Mouse (Mus musculus): ENCODE data around the gene Slc10a1.

Gene Slc10a1

DNA sequence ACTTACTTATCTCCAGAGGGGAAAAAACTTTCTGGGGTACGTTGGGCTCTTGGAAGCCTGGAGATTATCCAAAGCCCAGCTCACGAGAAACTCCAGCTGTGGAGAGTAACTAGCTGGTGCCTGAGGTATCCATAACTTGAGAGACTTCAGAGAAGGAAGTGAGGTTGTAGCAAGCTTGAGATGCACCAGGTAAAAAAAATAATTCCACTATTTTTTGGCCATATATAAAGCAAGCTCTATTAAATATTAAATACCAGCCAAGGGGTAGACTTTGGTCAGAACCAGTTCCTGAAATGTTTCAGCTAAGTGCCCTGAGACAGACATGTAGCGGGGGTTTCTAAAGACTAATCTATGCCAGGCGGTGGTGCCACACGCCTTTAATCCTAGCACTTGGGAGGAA, at the start of gene Slc10a1:
Gene Slc10a1, minus strand, starts transcription at position 101 of the 400 bp plus-strand sequence.
- no peak for DNase-seq (ENCODE audit: low spot score in 2 of 2)

DNA sequence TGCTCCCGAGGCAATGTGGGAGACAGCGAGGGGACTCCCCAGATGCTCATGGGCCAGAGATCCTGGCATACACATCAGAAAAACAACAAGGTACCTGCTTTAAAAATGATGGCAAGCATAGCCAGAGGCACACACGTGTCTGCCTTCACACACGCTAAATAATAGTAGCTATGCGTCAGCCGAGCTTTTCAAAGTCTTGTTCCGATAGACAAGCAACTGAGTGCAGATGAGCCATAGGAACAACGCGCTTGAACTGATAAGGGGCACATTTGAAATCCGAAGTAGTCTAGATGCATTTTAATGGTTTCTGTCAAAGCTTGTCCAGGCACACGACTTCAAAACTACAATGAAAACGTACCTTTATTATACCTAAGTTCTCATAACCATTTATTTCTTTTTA, 49.1 kb upstream of the Slc10a1 start:
- DNase-seq (ENCODE audit: low spot score in 2 of 2), result no peak

DNA sequence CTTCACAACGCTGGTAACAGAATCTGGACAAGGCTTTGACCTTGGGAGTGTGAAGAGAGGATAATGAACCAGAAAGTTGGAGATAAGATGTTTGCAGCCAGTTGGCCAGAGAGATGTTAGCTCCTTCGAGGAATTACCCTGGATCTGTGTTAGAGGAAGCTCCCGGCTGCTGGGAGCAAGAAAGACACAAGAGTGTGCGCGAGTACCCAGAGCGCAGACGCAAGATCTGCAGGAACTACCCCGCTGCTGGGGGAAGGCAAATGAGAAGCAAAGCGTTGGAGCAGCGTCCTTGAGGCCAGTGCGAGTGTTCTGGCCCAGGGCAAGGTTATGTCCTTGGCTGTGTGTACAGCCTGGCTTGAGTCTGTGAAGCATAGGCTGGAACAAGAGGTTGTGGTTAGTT, 45.0 kb upstream of the Slc10a1 start:
- no peak for DNase-seq (ENCODE audit: low spot score in 2 of 2)

DNA sequence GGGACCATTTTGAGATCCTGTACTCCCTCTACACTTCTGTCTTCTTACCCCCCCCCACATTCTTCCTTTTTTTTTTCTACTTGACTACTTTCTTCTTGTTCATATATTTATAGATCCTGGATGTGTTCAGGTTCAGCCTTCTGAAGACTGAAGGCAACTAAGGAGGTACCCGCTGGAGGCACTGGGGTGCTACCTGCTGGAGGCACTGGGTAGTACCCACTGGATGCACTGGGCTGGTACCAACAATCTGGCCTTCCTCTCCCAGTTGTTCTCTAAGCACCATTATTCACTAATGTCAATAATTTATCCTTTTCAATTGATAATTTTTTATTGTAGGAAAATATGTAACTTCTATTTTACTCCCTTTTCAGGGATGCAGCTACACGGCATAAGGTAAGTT, 43.5 kb upstream of the Slc10a1 start:
- DNase-seq (ENCODE audit: low spot score in 2 of 2), result no peak

DNA sequence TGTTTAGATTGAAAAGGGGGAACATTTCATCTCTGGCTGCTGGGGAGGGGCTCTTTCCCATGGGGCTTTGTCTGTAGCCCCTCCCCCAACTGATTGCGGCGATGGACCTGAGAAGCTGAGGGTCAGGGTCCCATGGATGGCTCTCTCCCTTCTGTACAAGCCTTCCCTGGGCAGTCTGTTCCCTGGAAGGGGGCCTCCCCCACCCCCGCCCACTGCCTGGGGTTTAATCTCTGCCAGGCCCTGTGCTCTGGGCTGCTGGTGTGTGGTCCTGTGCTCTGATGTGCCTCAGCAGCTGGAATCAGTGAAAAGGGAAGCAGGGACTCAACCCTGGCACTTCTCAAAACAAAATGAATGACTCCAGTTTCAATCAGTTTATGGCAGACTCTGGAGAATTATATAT, 41.3 kb upstream of the Slc10a1 start:
- no peak for DNase-seq (ENCODE audit: low spot score in 2 of 2)

DNA sequence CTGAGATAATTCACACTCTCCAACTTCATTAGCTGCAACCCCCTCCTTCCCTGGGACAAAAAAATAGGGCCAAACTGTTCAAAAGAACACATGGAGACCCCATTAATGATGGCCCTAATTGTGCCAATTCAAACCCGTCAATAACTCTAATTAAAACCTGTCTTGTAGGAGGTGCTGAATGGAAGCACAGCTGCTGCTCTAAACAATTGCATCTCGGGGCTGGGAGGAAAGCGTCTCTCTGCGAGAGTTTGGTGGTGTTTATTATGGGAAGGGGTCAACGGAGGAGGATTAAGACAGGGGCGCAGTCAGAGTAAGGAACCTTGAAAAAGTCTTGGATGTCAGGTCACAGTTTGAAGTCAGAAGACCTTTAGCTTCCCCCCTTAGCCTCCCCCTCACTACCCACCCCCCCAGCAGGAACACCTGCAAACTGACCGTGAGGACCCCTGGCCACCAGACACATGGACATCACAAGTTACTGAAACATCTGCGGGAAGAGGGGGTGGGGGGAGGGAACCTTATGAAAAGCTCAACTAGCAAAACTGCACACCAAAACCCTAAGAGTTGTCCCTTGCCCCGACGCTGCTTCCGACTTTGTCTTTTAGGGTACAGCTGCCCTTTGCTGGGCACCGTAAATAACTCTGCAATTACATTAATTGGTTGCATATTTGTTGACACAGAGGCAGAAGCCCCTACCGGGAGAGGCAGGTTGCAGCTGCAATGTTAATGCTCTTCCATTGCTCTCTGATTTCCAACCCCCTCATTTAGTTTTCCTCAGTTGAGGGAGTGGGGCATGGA, 34.5 kb upstream of the Slc10a1 start:
- DNase-seq (ENCODE audit: low spot score in 2 of 2), result no peak

DNA sequence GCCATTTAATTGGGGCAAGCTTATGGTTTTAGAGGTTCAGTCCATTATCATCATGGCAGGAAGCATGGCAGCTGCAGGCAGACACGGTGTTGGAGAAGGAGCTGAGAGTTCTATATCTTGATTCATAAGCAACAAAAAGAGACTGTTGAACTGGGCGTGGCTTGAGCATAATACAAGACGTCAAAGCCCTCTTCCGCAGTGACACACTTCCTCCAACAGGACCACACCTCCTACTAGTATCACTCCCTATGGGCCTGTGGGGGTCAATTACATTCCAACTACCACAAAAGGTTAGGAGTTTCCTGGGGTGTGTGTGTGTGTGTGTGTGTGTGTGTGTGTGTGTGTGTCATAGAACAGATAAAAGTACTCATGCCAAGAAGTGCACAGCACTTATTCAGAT, 32.4 kb upstream of the Slc10a1 start:
- no peak for DNase-seq (ENCODE audit: low spot score in 2 of 2)

DNA sequence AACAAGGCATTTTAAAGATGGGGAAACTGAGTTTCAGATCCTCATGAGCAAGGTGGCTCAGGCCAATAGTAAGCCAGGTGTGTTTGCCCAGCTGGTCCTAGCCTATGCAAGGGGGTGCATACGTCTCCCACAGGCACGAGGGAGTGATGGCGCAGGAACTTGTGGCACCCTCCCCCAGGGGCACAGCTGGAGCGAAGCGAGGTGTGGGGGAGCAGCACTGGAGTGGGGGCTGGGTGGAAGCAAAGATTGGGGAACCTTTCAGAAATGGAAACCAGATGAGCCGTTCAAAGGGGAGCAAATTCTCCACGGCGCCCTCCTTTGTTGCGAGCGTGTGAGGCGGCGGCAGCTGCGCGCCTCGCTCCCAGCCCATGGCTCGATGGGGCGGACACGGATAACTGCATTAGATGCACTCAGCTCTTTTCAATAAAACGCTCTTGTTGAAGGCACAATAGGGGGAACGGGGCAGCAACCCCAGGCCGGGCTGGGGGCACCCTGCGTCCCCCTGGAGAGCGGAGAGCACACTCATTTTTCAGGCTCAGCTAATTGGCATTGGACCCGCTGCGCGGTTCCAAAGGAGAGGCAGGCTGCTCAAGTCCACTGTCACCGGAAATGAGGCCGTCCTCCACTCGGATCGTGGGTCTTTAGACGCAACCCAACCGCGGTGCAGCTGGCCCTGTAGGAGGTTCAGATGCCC, 30.2 kb upstream of the Slc10a1 start:
- DNase-seq (ENCODE audit: low spot score in 2 of 2), result no peak

DNA sequence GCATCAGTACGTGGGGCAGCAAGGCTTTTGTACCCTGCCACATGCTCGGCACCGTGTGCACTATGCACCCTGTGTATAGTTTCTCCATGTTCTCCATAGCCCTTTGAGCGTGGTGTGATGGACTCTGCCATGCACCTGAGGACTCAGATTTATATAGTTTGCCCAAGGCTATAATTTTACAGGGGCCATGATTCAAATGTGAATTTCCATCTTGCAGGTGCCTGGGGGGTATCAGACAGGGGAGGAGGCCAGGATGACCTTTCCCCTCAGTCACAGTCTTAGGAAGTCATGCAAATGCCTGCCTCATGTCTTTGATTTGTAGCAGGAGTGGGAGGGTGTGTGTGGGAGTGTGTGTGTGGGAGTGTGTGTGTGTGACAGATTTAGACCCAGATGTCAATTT, 29.1 kb upstream of the Slc10a1 start:
- DNase-seq (ENCODE audit: low spot score in 2 of 2), result no peak

DNA sequence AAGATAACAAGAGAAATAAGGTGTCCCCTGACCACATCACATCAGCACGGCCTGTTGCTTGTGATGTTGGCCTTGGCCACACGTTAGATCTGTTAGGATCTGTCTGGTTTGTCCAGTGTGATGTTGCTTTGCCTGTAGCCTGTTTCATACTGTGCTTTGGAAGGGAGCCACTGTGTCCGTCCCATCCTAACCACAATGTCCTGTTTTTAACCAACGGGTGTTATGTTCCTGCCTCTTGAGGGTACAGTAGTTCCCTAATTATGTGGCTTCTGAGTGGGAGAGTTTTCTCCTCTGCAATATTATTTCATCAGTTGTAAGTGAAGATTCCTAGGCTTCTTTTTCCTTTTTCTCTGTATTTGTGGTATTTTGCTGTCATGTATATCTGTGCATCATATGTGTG, 26.8 kb upstream of the Slc10a1 start:
- no peak for DNase-seq (ENCODE audit: low spot score in 2 of 2)

DNA sequence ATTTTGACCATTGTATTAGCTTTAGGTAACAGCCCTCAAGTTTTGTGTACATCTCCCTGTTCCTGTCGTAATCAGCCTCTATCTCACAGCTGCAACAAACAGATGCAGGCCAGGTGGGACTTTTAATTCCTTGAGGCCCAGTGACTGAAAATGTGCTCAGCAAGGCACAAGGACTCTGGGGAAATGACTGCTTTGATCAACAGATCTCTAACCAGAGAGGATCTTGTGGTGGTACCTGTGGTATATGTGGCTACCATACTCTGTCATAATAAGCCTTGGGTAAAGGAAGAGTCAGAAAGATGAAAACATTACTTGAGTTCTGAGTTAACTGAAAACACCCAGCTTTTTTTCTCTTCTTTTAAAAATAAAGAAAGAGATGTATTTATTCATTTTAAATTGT, 25.3 kb upstream of the Slc10a1 start:
- no peak for DNase-seq (ENCODE audit: low spot score in 2 of 2)

DNA sequence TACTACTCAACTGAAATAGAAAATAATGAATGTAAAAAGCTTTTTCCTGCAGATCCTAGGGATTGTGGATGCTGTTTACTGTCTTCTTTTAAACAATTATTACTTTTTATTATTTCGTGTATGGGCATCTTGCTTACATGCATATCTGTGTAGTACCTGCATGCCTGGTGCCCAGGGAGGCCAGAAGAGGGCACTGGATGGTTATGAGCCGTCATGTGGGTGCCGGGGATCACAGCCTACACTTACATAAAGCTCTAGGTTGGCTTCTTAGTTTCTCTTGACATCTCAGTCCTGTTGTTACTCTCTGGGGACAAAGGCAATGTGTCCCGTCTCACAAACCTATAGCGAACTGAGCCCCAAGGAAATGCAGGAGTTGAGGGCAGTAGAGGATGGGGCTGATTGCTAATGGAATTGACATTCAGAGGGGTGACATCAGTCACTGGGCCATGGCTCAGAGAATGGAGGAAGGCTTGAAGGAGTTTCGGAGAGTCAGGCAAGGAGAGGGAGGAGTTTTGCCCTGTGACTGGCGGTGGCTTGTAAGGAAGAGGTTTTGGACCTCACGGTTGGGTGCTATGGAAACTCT, 24.1 kb upstream of the Slc10a1 start:
- DNase-seq (ENCODE audit: low spot score in 2 of 2), result no peak

DNA sequence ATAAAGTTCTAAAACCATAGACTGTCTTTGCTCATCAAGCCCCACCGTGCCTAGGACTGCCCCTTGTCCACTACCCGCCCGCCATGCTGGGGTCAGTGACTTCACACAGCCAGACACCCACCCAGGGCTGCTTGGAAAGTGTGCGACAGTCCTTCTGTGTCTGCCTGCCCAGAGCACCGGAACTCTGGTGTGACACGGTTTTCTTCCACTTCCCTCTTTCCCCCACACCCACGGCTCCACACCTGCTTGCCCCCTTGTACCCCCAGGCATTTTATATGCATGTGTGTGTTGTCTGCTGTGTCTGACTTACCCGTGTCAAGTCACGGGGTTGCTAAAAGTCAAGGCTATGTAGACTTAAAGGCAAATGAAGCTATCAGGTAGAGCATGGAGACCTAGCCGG, 23.3 kb upstream of the Slc10a1 start:
- DNase-seq (ENCODE audit: low spot score in 2 of 2), result no peak

DNA sequence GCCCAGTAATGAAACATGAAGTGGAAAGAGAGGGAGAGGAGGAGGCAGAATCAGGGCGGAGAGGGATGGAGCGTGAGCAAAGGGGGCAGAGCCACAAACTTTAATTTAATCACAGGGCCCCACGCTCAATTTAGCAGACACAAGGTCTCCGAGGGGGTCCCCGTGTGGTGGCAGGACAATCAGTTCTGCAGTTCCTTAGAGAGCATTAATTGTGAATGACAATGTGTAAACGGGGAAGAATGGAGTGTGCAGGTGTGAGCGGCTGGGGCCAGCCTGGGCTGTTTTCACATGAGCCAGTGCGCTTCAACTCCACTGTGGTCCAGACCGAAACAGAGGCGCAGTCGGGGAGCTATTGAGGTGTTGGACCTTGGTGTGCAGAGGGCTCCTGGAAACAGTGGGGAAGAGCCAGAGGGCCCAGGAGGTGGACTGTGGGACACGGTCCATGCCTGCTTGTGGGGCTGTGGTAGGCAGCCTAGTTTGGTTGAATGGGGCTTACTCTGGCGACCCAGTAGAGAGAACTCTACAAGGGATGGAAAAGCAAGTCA, 22.5 kb upstream of the Slc10a1 start:
- DNase-seq (ENCODE audit: low spot score in 2 of 2), result no peak

DNA sequence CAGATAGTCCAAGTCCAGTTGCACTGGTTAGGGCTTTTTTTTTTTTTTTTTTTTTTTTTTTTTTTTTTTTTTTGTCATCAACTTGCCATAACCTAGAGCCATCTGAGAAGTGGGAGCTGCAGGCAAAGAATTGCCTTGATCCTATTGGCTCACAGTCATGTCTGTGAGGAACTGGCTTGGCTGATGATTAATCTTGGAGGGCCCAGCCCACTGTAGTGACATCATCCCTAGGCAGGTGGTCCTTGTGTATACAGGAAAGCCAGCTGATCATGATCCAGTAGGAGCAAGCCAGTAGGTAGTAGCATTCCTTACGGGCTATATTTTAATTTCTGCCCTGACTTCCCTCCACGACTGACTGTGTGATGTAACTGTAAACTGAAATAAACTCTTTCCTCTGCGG, 19.8 kb upstream of the Slc10a1 start:
- DNase-seq (ENCODE audit: low spot score in 2 of 2), result no peak

DNA sequence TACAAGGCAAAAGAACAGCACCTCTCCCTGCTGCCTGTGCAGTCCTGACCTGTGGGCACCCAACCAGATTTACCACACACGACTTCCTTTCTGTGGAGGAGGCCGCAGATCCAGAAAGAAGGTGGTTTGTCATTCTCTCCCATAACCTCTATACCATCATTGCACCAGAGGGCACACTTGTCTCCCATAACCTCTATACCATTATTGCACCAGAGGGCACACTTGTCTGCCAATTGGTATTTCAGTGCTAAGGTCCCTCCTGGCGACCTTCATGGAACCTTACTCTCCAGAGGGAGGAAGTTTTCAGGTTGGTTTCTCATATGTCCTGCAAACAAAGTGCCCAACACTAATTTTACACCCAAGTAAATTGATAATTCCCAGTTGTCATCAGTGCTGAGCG, 18.1 kb upstream of the Slc10a1 start:
- no peak for DNase-seq (ENCODE audit: low spot score in 2 of 2)

DNA sequence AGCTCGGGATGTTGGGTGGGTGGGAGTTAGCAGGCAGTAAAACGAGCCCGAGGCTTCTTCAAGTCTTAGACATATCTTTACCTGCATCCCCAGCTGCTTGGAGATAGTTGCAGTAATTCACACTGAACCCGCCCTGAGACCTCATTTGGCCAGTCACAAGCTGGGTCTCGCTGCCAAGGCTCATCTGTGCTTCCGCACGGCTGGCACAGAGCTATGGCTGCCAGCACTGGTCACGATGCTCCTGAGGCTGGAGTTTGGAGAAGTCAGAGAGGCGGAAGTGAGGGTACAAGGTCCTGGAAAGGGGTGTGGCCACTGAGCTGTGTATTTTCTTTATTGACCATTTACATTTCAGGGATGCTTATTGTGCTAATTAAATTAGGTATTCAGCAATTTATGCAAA, 15.2 kb upstream of the Slc10a1 start:
- DNase-seq (ENCODE audit: low spot score in 2 of 2), result no peak

DNA sequence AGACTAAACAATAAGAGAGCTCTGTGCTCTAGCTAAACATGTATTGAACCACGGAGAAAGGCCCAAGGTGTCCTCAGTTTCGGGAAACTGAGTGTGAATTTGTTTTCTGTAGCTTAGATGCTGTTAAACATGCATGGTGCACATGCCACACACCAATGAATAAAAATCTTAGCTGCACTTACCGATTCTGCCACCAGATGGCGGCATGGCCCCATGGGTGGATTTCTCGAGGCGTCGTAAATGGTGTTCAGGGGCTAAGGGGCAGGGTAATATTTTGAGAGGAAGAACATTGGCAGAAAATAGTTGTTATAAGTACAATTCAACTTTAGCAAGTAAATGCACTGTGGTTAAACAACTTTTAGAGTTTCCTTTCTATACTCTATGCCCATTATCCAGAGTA, 13.8 kb upstream of the Slc10a1 start:
- DNase-seq (ENCODE audit: low spot score in 2 of 2), result peak; percentile 77 to 78

DNA sequence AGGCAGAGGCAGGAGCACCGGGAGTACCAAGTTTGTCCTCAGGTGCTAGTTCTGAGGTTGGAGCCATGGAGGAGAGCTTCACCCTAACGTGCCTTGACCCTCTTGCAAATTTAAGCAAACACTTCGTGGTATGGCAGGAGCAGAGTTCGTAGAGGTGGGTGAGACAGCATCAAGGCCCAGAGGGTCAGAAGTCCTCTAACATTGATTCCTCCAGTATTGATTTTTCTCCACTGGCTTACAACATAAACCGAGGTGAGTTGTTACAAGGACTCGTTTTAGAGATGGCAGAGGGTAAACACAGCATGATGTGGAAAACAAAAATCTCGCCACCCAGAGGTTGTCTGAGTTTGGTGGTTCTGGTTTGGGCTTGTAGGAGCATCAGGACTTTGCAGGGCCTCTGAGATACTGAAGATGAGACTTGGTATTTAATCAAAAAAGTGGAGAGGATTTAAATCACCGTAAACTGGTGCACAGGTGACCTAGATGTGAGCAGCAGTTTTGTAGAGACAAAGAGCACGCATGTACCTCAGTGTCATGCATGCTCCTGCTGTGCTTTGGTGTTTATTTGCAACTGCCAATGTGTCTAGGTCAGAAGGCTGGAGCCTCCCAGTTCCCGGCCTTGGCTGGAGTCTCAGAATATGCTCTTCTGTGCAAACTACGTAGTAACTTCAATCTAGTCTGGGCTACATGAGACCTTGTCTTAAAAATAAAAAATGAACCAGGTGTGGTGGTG, 7.6 kb upstream of the Slc10a1 start:
- no peak for DNase-seq (ENCODE audit: low spot score in 2 of 2)

DNA sequence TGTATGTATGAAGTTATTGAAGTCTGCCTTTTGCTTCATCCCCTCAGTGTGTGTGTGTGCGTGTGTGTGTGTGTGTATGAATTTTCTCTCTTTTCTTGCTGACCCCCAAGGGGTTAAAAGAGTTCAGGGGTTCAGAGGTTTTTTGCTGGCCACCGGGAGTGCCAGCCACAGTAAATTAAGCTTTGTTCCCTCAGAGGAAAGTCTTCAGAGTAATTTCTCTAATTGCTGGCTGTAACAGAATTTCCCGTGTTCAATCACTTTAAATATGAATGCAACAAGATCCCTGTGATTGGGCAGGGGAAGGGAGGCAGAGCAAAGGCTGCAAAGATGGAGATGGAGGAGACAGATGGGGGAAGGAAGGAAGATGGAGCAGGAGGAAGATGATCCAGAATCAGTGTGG, 3.3 kb upstream of the Slc10a1 start:
- no peak for DNase-seq (ENCODE audit: low spot score in 2 of 2)

DNA sequence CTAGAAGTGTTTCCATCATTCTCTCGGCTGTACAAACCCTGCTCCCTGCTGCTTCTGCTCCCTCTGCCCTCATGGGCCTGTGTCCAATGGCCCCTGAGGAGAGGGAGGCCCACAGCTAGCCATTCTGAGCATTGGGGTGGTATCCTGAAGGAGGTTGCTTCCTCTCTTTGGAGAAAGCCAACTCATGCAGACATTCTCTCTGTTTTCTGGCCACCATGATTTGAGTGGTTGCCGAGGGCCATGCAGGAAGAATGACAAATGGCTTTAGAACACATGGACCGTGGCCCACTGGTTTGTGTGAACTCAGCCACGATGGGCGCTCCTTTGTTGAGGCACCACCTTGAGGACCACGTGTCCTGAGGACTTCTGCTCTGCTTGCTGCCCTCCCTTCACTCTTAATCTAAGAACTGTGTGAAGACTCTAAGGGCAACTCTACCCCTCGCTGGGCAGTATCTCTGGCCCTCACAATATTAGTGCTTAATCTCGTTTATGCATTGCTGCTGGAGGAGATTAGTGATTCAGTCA, 1.7 kb upstream of the Slc10a1 start:
- no peak for DNase-seq (ENCODE audit: low spot score in 2 of 2)

DNA sequence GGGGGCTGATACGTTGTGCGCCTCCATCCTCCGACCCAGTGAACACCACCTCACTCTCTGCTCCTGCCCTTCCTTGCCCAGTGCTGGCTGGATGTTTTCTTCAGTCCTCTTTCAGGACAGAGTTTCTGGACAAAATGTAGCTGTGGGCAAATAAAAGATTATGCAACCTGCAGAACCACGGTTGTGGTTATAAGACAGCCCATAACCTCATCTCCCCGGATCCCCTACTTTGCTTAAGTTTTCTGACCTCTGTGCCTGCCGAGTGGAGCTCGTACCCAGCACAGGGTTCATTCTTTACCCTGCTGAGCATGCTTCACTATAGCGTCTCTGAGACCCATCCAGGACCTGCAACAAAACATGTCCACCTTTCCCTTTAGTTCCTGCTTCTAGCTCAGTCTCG, 587 bp downstream of the Slc10a1 start:
- no peak for DNase-seq (ENCODE audit: low spot score in 2 of 2)
